Mouse (Mus musculus): ENCODE measurements at regions not wholly inside any gene's neighbourhood (a gene's known extent, or its start where the extent isn't known, plus 50 kb on each side); places are given as distances from the start of the nearest gene placed in this dataset.

GRCm38 (mm10) chr6:147789112-147789511 is 257.9 kb upstream of the Far2 start:
- Histone ChIP-seq H3K4me1 (replicated peaks; ENCODE audit: control insufficient read depth in 2 of 2, insufficient read depth in 2 of 2, low read length in 1 of 2) (no peaks in the 10 kb centered on the region), H3K4me3 (ENCODE audit: insufficient read depth in 1 of 2, low read depth in 2 of 2, low read length in 2 of 2) (no peak overlapping the region), H3K27me3 (ENCODE audit: control insufficient read depth, insufficient read depth, low read length) (no peaks in the 10 kb centered on the region), H3K27ac (no peak overlapping the region), H3K9ac (replicated peaks) (no peak overlapping the region), H3K36me3 (replicated peaks; ENCODE audit: control insufficient read depth, insufficient read depth, low read depth) (no peaks in the 10 kb centered on the region), H3K9me3 (ENCODE audit: control insufficient read depth, low read length) (no peaks in the 10 kb centered on the region), H3K4me2 (ENCODE audit: low read depth) (no peak overlapping the region)
- DNase-seq (ENCODE audit: low read depth in 3 of 3, low spot score in 3 of 3), result no peak
- 40% methylated on average over 6 of the region's 6 CpGs for WGBS (ENCODE audit: insufficient replicate concordance)
- TF ChIP-seq CTCF (IDR thresholded peaks at IDR 0.05; ENCODE audit: low read depth) (no peak), EP300 (IDR thresholded peaks at IDR 0.05; ENCODE audit: low read depth) (no peak)
- ATAC-seq (ENCODE audit: insufficient read depth), result no peak

- DNase-seq (ENCODE audit: low read depth in 3 of 3, low spot score in 3 of 3) (no peak), ATAC-seq (ENCODE audit: insufficient read depth) (no peak)
- no peak overlapping the region for H3K9ac ChIP-seq (replicated peaks)
- no peaks in the 10 kb centered on the region for H3K36me3 ChIP-seq (replicated peaks; ENCODE audit: control insufficient read depth, insufficient read depth, low read depth)
- no peak overlapping the region for H3K27ac ChIP-seq
- no peak overlapping the region for H3K4me3 ChIP-seq (ENCODE audit: insufficient read depth in 1 of 2, low read depth in 2 of 2, low read length in 2 of 2)
- 50% methylated on average over 3 of the region's 3 CpGs for WGBS (ENCODE audit: insufficient replicate concordance)
- H3K4me2 ChIP-seq (ENCODE audit: low read depth), result no peak overlapping the region
- H3K27me3 ChIP-seq (ENCODE audit: control insufficient read depth, insufficient read depth, low read length), result no peaks in the 10 kb centered on the region
- H3K9me3 ChIP-seq (ENCODE audit: control insufficient read depth, low read length), result no peaks in the 10 kb centered on the region
- TF ChIP-seq CTCF (IDR thresholded peaks at IDR 0.05; ENCODE audit: low read depth) (no peak), EP300 (IDR thresholded peaks at IDR 0.05; ENCODE audit: low read depth) (no peak)
- no peaks in the 10 kb centered on the region for H3K4me1 ChIP-seq (replicated peaks; ENCODE audit: control insufficient read depth in 2 of 2, insufficient read depth in 2 of 2, low read length in 1 of 2)
These were observed 253.2 kb upstream of the Far2 start for GRCm38 (mm10) chr6:147793811-147794210.

- Histone ChIP-seq H3K9ac (replicated peaks) (no peak overlapping the region), H3K4me2 (ENCODE audit: low read depth) (no peak overlapping the region), H3K36me3 (replicated peaks; ENCODE audit: control insufficient read depth, insufficient read depth, low read depth) (no peaks in the 10 kb centered on the region), H3K27ac (no peak overlapping the region), H3K27me3 (ENCODE audit: control insufficient read depth, insufficient read depth, low read length) (no peaks in the 10 kb centered on the region), H3K9me3 (ENCODE audit: control insufficient read depth, low read length) (no peaks in the 10 kb centered on the region), H3K4me3 (ENCODE audit: insufficient read depth in 1 of 2, low read depth in 2 of 2, low read length in 2 of 2) (no peak overlapping the region), H3K4me1 (replicated peaks; ENCODE audit: control insufficient read depth in 2 of 2, insufficient read depth in 2 of 2, low read length in 1 of 2) (no peaks in the 10 kb centered on the region)
- ATAC-seq (ENCODE audit: insufficient read depth) (no peak), DNase-seq (ENCODE audit: low read depth in 3 of 3, low spot score in 3 of 3) (no peak)
- TF ChIP-seq CTCF (IDR thresholded peaks at IDR 0.05; ENCODE audit: low read depth), result no peak
- TF ChIP-seq EP300 (IDR thresholded peaks at IDR 0.05; ENCODE audit: low read depth), result no peak
- 34% methylated on average over 4 of the region's 4 CpGs for WGBS (ENCODE audit: insufficient replicate concordance)
These were observed 252.7 kb upstream of the Far2 start for GRCm38 (mm10) chr6:147794351-147794750.

- no peaks in the 10 kb centered on the region for H3K9me3 ChIP-seq (ENCODE audit: control insufficient read depth, low read length)
- H3K4me2 ChIP-seq (ENCODE audit: low read depth), result no peak overlapping the region
- H3K36me3 ChIP-seq (replicated peaks; ENCODE audit: control insufficient read depth, insufficient read depth, low read depth), result no peaks in the 10 kb centered on the region
- H3K4me3 ChIP-seq (ENCODE audit: insufficient read depth in 1 of 2, low read depth in 2 of 2, low read length in 2 of 2), result no peak overlapping the region
- no peak for ATAC-seq (ENCODE audit: insufficient read depth)
- TF ChIP-seq EP300 (IDR thresholded peaks at IDR 0.05; ENCODE audit: low read depth) (no peak), CTCF (IDR thresholded peaks at IDR 0.05; ENCODE audit: low read depth) (no peak)
- no peak overlapping the region for H3K27ac ChIP-seq
- DNase-seq (ENCODE audit: low read depth in 3 of 3, low spot score in 3 of 3), result no peak
- no peaks in the 10 kb centered on the region for H3K4me1 ChIP-seq (replicated peaks; ENCODE audit: control insufficient read depth in 2 of 2, insufficient read depth in 2 of 2, low read length in 1 of 2)
- no peaks in the 10 kb centered on the region for H3K27me3 ChIP-seq (ENCODE audit: control insufficient read depth, insufficient read depth, low read length)
- WGBS (ENCODE audit: insufficient replicate concordance), result 40% methylated on average over 9 of the region's 9 CpGs
- no peak overlapping the region for H3K9ac ChIP-seq (replicated peaks)
These were observed 247.9 kb upstream of the Far2 start for GRCm38 (mm10) chr6:147799009-147799727.

- Histone ChIP-seq H3K4me3 (ENCODE audit: insufficient read depth in 1 of 2, low read depth in 2 of 2, low read length in 2 of 2) (no peak overlapping the region), H3K36me3 (replicated peaks; ENCODE audit: control insufficient read depth, insufficient read depth, low read depth) (no peaks in the 10 kb centered on the region), H3K27me3 (ENCODE audit: control insufficient read depth, insufficient read depth, low read length) (no peaks in the 10 kb centered on the region), H3K9ac (replicated peaks) (no peak overlapping the region), H3K4me2 (ENCODE audit: low read depth) (no peak overlapping the region), H3K4me1 (replicated peaks; ENCODE audit: control insufficient read depth in 2 of 2, insufficient read depth in 2 of 2, low read length in 1 of 2) (no peaks in the 10 kb centered on the region), H3K9me3 (ENCODE audit: control insufficient read depth, low read length) (no peaks in the 10 kb centered on the region), H3K27ac (no peak overlapping the region)
- ATAC-seq (ENCODE audit: insufficient read depth) (no peak), DNase-seq (ENCODE audit: low read depth in 3 of 3, low spot score in 3 of 3) (no peak)
- 58% methylated on average over 6 of the region's 6 CpGs for WGBS (ENCODE audit: insufficient replicate concordance)
- TF ChIP-seq CTCF (IDR thresholded peaks at IDR 0.05; ENCODE audit: low read depth), result no peak
- no peak for TF ChIP-seq EP300 (IDR thresholded peaks at IDR 0.05; ENCODE audit: low read depth)
These were observed 247.2 kb upstream of the Far2 start for GRCm38 (mm10) chr6:147799861-147800260.

Data from liver, embryonic 14.5 days (tissue).